Mouse (Mus musculus) myocyte (in vitro differentiated cells): ENCODE measurements around the gene Olfr71.

Experiments used
- CEBPB ChIP-seq: IDR thresholded peaks from 2 replicates; pipeline ENCODE4 v1.6.1; 2011; ENCODE audit warnings: mild to moderate bottlenecking, moderate library complexity; ENCODE audit not compliant: poor library complexity, insufficient read depth, severe bottlenecking
- E2F4 ChIP-seq: IDR thresholded peaks from one replicate; pipeline ENCODE4 v1.6.1; 2011; ENCODE audit warnings: mild to moderate bottlenecking, control low read depth, moderate library complexity; ENCODE audit not compliant: insufficient read depth
- MAX ChIP-seq: IDR thresholded peaks from one replicate; pipeline ENCODE4 v1.6.1; 2011; ENCODE audit warnings: low read depth, mild to moderate bottlenecking, control low read depth
- MYOD1 ChIP-seq, 3 experiments: IDR thresholded peaks; one replicate each; pipeline ENCODE4 v1.6.1; 2011; ENCODE audit warnings: control low read depth in 2 of 3, low read depth in 2 of 3, mild to moderate bottlenecking in 2 of 3, moderate library complexity in 1 of 3; ENCODE audit not compliant: insufficient read length in 2 of 3, control insufficient read depth in 1 of 3
- MYOG ChIP-seq, 3 experiments: IDR thresholded peaks; one replicate each; pipeline ENCODE4 v1.6.1; 2011; ENCODE audit warnings: control low read depth in 2 of 3, low read depth in 2 of 3, mild to moderate bottlenecking in 2 of 3; ENCODE audit not compliant: insufficient read length in 2 of 3, control insufficient read depth in 1 of 3, insufficient read depth in 1 of 3
- POLR2A ChIP-seq: IDR thresholded peaks from one replicate; pipeline ENCODE4 v1.6.1; 2011; ENCODE audit warnings: low read depth, mild to moderate bottlenecking, control low read depth, moderate library complexity; ENCODE audit not compliant: insufficient read length
- POLR2AphosphoS2 ChIP-seq: IDR thresholded peaks from one replicate; pipeline ENCODE4 v1.6.1; 2011; ENCODE audit warnings: low read depth, control low read depth; ENCODE audit not compliant: insufficient read length
- REST ChIP-seq: IDR thresholded peaks from one replicate; pipeline ENCODE4 v1.6.1; 2011; ENCODE audit warnings: mild to moderate bottlenecking, control low read depth, moderate library complexity; ENCODE audit not compliant: insufficient read depth, insufficient read length
- SRF ChIP-seq: IDR thresholded peaks from one replicate; pipeline ENCODE4 v1.6.1; 2011; ENCODE audit warnings: low read depth; ENCODE audit not compliant: control insufficient read depth, insufficient read length
- TCF12 ChIP-seq: IDR thresholded peaks from one replicate; pipeline ENCODE4 v1.6.1; 2011; ENCODE audit warnings: mild to moderate bottlenecking, control low read depth; ENCODE audit not compliant: poor library complexity, insufficient read depth, severe bottlenecking
- TCF3 ChIP-seq: IDR thresholded peaks from one replicate; pipeline ENCODE4 v1.6.1; 2011; ENCODE audit warnings: low read depth, control low read depth; ENCODE audit not compliant: insufficient read length
- USF1 ChIP-seq: IDR thresholded peaks from one replicate; pipeline ENCODE4 v1.6.1; 2011; ENCODE audit warnings: low read depth, mild to moderate bottlenecking, control low read depth, moderate library complexity

DNA sequence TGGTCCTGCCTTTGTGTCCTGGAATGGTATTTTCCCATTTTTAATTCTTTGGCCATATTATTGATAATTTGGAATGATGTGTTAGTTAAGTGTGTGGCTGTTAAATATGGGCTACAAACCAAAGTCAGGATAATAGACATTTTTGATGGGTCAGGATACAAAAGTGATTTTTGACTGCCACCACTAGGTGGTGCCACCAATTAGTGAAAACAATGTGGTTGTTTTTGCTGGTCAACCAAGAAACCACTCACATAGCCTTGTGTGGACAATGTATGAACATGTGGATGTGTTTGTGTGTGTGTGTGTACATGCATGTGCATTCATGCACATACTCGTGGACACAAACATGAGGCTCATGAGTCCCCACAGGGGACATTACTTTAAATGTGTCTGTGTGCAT lies 14.7 kb upstream of the Olfr71 start:
- no peak for TF ChIP-seq POLR2A
- TF ChIP-seq TCF12 = no peak
- no peak for TF ChIP-seq USF1
- TF ChIP-seq POLR2AphosphoS2 = no peak
- TF ChIP-seq MAX = no peak
- no peak for TF ChIP-seq E2F4
- TF ChIP-seq MYOG (IDR thresholded peaks at IDR 0.05; ENCODE audit: control insufficient read depth in 1 of 3, insufficient read depth in 1 of 3, insufficient read length in 2 of 3, low read depth in 2 of 3) = no peak
- no peak for TF ChIP-seq MYOD1 (IDR thresholded peaks at IDR 0.05; ENCODE audit: control insufficient read depth in 1 of 3, insufficient read length in 2 of 3, low read depth in 2 of 3)
- TF ChIP-seq CEBPB = no peak
- TF ChIP-seq SRF = no peak
- no peak for TF ChIP-seq TCF3
- TF ChIP-seq REST = no peak
